Mouse (Mus musculus): ENCODE results near the gene Cavin1.

DNA sequence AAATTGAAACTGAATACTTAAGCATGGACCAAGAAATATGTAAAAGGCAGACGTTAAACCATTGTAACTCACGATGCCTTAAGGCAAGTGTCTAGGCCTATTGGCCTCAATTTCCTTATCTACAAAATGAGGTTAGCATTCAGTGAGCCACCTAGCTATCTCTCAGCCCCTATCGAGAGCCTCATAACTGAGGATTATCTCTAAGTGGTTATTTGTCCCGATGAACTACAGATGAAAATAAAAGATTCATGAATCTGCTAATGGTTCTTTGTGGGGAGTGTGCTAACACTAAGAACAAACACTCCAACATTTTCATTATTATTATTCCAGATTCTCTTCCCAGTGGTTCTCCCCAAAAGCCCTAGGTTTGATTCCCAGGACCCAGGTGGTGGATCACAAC lies 33.4 kb downstream of the Cavin1 start:
- no peak for TF ChIP-seq POLR2A (IDR thresholded peaks at IDR 0.05; ENCODE audit: low read depth, low read length)
- no peak for TF ChIP-seq CTCF (conservative IDR thresholded peaks at IDR 0.05; ENCODE audit: insufficient read depth, insufficient read length, low read depth, low read length)

Data from kidney, adult 2 months (tissue).